Mouse (Mus musculus): ENCODE data around the gene Flii.

Flii gene

DNA sequence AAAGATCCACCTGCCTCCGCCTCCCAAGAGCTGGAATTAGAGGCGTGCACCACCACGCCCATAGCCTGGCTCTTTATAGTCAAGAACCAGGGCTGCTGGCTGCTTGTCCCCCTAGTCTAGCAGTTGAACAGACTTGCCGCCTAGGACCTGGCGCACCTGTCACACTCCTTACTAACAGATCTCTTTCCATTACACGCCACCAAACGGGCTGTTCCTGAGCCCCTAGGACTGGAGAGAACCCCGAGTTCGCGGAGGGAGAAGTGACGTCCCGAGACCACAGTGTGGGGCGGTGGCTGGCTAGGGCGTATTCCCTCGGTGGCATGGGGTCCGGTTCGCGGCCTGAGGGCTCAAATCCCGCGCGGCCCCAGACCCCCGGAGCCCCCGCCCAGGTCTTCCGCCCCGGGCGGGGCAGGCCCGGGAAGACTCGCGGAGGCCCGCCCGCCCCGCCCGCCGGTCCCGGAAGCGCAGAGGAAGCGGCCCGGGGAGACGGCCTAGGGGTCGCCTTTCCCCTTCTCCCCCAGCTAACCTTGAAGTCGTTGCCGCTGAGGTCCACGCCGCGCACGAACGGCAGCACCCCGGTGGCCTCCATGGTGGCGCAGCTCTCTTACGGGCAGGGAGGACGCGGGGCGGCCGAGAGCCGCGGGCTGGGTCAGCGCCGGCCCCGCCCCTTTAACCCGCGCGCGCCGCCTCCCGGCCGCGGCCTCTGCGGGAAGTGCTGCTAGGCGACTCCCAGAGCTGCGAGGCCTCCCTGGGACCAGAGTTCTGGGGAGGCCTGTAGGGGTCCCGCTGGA is at the start of gene Flii:
TSS of gene Flii (minus strand) at position 663 of the 791 bp plus-strand sequence.
- DNase-seq (ENCODE audit: low read depth): peak; percentile 68

- no peak for DNase-seq (ENCODE audit: low read depth)
Observed at GRCm38 (mm10) chr11:60776107-60776828, 49.2 kb upstream of the Flii start.

- DNase-seq (ENCODE audit: low read depth): peak; percentile 36
Observed at GRCm38 (mm10) chr11:60775578-60775977, 48.5 kb upstream of the Flii start.

- DNase-seq (ENCODE audit: low read depth): peak; percentile 71
Observed at GRCm38 (mm10) chr11:60774841-60775240, 47.8 kb upstream of the Flii start.

DNA sequence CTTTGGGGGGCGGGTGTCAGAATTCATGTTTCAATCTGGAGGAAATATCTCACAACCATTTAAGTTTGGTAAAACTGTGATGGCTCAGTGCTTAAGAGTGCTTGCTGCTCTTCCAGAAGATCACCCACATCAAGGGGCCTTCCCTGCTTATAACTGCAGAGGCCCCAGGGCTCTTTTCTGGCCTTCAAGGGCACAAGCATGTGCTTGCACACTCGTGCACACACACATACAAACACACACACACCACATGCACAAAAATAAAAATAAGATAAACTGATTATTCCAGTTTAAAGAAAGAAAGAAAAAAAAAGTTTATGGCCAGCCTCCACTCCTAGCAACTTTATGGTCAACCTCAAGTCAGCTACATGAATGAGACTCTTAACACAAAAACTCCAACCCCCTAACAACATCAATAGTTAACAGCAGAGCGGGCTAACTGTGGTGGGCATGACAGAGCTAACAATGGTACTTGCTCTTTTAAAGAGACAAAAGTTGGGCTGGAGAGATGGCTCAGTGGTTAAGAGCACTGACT is 47.2 kb upstream of the Flii start:
- DNase-seq (ENCODE audit: low read depth): no peak

DNA sequence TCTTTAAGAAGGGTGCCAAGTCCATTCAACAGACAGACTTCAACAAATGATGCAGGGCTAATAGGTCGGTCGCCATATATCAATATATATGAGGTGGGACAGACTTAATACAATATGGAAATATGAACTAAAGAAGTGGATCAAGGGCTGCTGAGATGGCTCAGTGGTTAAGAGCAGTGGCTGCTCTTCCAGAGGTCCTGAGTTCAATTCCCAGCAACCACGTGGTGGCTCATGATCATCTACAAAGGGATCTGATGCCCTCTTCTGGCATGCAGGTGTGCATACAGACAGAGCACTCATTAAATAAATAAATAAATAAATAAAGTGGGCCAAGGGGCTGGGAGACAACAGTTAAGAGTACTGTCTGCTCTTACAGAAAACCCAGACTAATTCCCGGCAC is 45.1 kb upstream of the Flii start:
- no peak for DNase-seq (ENCODE audit: low read depth)

GRCm38 (mm10) chr11:60770776-60771175 is 43.7 kb upstream of the Flii start:
- DNase-seq (ENCODE audit: low read depth): no peak

DNA sequence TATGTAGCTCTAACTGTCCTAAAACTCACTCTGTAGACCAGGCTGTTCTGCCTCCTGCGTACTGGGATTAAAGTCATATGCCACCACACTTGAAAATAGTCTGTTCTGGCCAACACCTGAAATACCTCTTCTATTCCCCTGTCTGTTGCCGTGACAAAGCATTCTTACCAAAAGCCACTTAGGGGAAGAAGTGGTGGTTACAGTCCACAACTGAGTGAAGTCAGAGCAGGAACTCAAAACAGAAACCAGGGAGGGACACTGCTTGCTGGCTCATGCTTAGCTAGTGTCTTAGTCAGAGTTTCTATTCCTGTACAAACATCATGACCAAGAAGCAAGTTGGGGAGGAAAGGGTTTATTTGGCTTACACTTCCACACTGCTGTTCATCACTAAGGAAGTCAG is 42.3 kb upstream of the Flii start:
- peak; percentile 91 for DNase-seq (ENCODE audit: low read depth)

- no peak for DNase-seq (ENCODE audit: low read depth)
Observed at GRCm38 (mm10) chr11:60766969-60767368, 39.9 kb upstream of the Flii start.

GRCm38 (mm10) chr11:60761681-60762080 is 34.6 kb upstream of the Flii start:
- DNase-seq (ENCODE audit: low read depth): peak; percentile 32

GRCm38 (mm10) chr11:60755570-60755969 is 28.5 kb upstream of the Flii start:
- DNase-seq (ENCODE audit: low read depth): no peak

GRCm38 (mm10) chr11:60740321-60740720 is 13.3 kb upstream of the Flii start:
- DNase-seq (ENCODE audit: low read depth): no peak

DNA sequence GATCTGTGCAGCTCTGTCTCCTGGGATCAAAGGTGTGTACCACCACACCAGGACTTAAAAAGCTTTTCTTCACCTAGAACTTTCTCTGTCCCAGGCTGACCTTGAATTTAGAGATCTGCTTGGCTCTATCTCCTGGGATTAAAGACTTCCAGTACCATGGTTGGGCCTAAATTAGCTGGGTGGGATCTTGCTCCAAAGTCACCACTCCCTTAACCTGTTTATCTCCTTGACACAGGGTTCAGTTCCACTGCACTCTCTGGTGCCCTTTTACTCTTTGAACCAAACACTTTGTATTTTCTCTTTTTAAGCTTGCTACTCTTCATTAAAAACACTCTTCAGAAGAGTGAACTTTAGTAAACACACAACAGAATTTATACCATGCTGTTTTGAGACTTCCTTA is 10.4 kb upstream of the Flii start:
- no peak for DNase-seq (ENCODE audit: low read depth)

- no peak for DNase-seq (ENCODE audit: low read depth)
Observed at GRCm38 (mm10) chr11:60736491-60736890, 9.4 kb upstream of the Flii start.

DNA sequence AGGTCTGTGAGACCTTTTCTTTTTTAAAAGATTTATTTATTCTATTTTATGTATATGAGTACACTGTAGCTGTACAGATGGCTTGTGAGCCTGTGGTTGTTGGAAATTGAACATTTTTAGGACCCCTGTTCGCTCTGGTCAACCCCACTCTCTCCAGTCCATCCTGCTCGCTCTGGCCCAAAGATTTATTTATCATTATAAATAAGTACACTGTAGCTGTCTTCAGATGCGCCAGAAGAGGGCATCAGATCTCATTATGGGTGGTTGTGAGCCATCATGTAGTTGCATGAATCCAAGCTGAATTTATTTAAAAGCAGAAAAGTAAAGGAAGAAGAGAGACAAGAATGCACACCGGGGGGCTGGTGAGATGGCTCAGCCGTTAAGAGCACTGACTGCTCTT is 8.1 kb upstream of the Flii start:
- peak; percentile 29 for DNase-seq (ENCODE audit: low read depth)

GRCm38 (mm10) chr11:60734206-60734605 is 7.1 kb upstream of the Flii start:
- DNase-seq (ENCODE audit: low read depth): peak; percentile 40

DNA sequence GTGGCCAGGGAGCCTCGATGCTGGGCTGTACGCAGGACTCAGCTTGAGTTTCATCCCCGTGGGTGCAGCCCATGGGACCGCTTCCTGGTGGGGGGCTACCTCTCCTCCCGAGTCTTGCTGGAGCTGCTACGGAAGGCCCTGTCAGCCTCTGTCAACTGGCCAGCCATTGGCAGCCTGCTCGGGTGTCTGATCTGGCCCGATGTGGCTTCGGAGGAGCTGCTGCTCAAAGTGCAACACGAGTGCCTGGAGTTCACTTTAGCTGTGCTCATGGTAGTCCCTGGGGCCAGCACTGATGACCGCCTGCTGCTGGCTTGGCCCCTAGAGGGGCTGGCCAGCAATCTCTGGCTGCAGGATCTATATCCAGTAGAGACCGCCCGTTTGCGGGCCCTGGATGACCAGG is 4.2 kb upstream of the Flii start:
- no peak for DNase-seq (ENCODE audit: low read depth)

DNA sequence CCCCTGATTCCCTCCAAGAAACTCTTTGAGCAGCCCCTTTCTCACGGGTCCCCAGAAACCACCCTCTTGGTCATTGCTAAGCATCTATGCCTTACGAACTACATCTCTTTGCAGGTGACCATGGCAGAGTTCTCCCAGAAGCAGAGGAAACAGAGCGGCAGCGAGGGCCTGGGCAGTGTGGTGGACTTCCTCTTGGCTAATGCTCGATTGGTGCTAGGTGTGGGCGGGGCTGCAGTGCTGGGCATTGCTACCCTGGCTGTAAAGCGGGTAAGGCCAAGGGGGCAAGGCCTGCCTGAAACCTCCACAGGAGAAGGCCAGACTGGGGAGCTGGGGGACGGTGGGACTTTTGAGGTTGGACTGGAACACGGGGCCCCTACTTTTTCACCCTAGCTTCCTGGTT is 3.1 kb upstream of the Flii start:
- DNase-seq (ENCODE audit: low read depth): peak; percentile 21

GRCm38 (mm10) chr11:60729217-60729641 is 2.2 kb upstream of the Flii start:
- no peak for DNase-seq (ENCODE audit: low read depth)

- peak; percentile 98 for DNase-seq (ENCODE audit: low read depth)
Observed at GRCm38 (mm10) chr11:60728260-60728761, 1.2 kb upstream of the Flii start, which contains the start of gene Mief2. Mief2 (plus strand) TSS chr11:60728398.

- no peak for DNase-seq (ENCODE audit: low read depth)
Observed at GRCm38 (mm10) chr11:60727392-60728140, 503 bp upstream of the Flii start.

DNA sequence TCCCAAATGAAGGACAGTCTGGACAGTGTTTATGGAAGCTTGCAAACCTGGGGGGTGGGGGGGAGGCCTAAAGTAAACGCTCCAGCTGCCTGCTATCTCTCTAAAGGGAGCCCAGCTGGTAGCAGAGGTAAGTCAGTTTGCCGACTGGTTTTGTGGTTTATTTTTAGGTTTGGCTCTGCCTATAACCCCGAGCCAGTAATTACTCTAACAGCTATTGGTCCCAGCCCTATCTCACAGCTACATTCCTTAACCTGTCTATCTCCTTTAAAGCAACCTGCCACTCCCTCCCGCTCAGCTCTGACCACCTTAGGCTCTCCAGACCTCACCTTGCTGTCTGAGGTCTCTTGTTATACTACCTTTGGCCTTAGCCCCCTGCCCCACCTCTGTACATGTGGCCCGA is 7.8 kb downstream of the Flii start:
- DNase-seq (ENCODE audit: low read depth): no peak

Measured in 416B (cell line).